Mouse (Mus musculus): ENCODE data around the gene Col1a2. TPM values are rescaled to one million over a fixed set of nuclear protein-coding genes. Genes with fewer than 3 reads are reported as not detected.

The Col1a2 gene
- polyA plus RNA-seq, 1 experiment from 2014 or later, result 85.5 TPM

- Histone ChIP-seq H3K27ac (no peak overlapping the region), H3K36me3 (no peaks in the 10 kb centered on the region), H3K27me3 (replicated peaks) (no peaks in the 10 kb centered on the region), H3K9ac (no peak overlapping the region), H3K4me3 (no peak overlapping the region), H3K4me2 (no peak overlapping the region), H3K4me1 (no peaks in the 10 kb centered on the region), H3K9me3 (replicated peaks) (no peaks in the 10 kb centered on the region)
- 60% methylated on average over 4 of the region's 4 CpGs for WGBS (ENCODE audit: insufficient replicate concordance)
- ATAC-seq, result no peak
Measured at GRCm38 (mm10) chr6:4530986-4531385, 26.4 kb downstream of the Col1a2 start.

GRCm38 (mm10) chr6:4532898-4533297 is 28.3 kb downstream of the Col1a2 start:
- Histone ChIP-seq H3K27me3 (replicated peaks) (no peaks in the 10 kb centered on the region), H3K9me3 (replicated peaks) (no peaks in the 10 kb centered on the region), H3K4me2 (no peak overlapping the region), H3K9ac (no peak overlapping the region), H3K27ac (no peak overlapping the region), H3K36me3 (no peaks in the 10 kb centered on the region), H3K4me3 (no peak overlapping the region), H3K4me1 (no peaks in the 10 kb centered on the region)
- ATAC-seq, result no peak
- 65% methylated on average over 1 of the region's 1 CpGs for WGBS (ENCODE audit: insufficient replicate concordance)

- WGBS (ENCODE audit: insufficient replicate concordance), result 68% methylated on average over 8 of the region's 8 CpGs
- H3K36me3 ChIP-seq, result no peaks in the 10 kb centered on the region
- no peak overlapping the region for H3K4me2 ChIP-seq
- H3K9me3 ChIP-seq (replicated peaks), result no peaks in the 10 kb centered on the region
- ATAC-seq, result no peak
- H3K9ac ChIP-seq, result no peak overlapping the region
- H3K27ac ChIP-seq, result no peak overlapping the region
- H3K27me3 ChIP-seq (replicated peaks), result no peaks in the 10 kb centered on the region
- no peak overlapping the region for H3K4me3 ChIP-seq
- no peaks in the 10 kb centered on the region for H3K4me1 ChIP-seq
Measured at GRCm38 (mm10) chr6:4534462-4535079, 30.0 kb downstream of the Col1a2 start.

- H3K4me3 ChIP-seq, result no peak overlapping the region
- no peaks in the 10 kb centered on the region for H3K4me1 ChIP-seq
- ATAC-seq, result no peak
- no peaks in the 10 kb centered on the region for H3K36me3 ChIP-seq
- H3K27me3 ChIP-seq (replicated peaks), result no peaks in the 10 kb centered on the region
- H3K9ac ChIP-seq, result no peak overlapping the region
- WGBS (ENCODE audit: insufficient replicate concordance), result 68% methylated on average over 7 of the region's 7 CpGs
- H3K27ac ChIP-seq, result no peak overlapping the region
- no peak overlapping the region for H3K4me2 ChIP-seq
- H3K9me3 ChIP-seq (replicated peaks), result no peaks in the 10 kb centered on the region
Measured at GRCm38 (mm10) chr6:4541926-4542715, 37.5 kb downstream of the Col1a2 start.

GRCm38 (mm10) chr6:4544554-4544953 is 39.9 kb downstream of the Col1a2 start:
- peak; percentile 51; the same call in 1 of the 2 replicates for ATAC-seq
- Histone ChIP-seq H3K4me1 (0 out of 2 replicates have a peak, but pooled peaks cover under 1% of the 10 kb centered on the region), H3K9me3 (replicated peaks) (no peaks in the 10 kb centered on the region), H3K4me3 (no peak overlapping the region), H3K4me2 (no peak overlapping the region), H3K36me3 (no peaks in the 10 kb centered on the region), H3K27me3 (replicated peaks) (no peaks in the 10 kb centered on the region), H3K27ac (no peak overlapping the region), H3K9ac (no peak overlapping the region)
- 38% methylated on average over 6 of the region's 6 CpGs for WGBS (ENCODE audit: insufficient replicate concordance)

- ATAC-seq, result no peak
- Histone ChIP-seq H3K4me3 (no peak overlapping the region), H3K9ac (no peak overlapping the region), H3K36me3 (no peaks in the 10 kb centered on the region), H3K27me3 (replicated peaks) (no peaks in the 10 kb centered on the region), H3K4me1 (0 out of 2 replicates have a peak, but pooled peaks cover 6% of the 10 kb centered on the region), H3K27ac (no peak overlapping the region), H3K4me2 (peak overlapping the region; percentile 40), H3K9me3 (replicated peaks) (no peaks in the 10 kb centered on the region)
- WGBS (ENCODE audit: insufficient replicate concordance), result 15% methylated on average over 8 of the region's 8 CpGs
Measured at GRCm38 (mm10) chr6:4545727-4546126, 41.1 kb downstream of the Col1a2 start.

- ATAC-seq, result no peak
- WGBS (ENCODE audit: insufficient replicate concordance), result 55% methylated on average over 4 of the region's 4 CpGs
- no peak overlapping the region for H3K4me2 ChIP-seq
- no peak overlapping the region for H3K4me3 ChIP-seq
- H3K27ac ChIP-seq, result no peak overlapping the region
- H3K4me1 ChIP-seq, result 0 out of 2 replicates have a peak, but pooled peaks cover 6% of the 10 kb centered on the region
- H3K9ac ChIP-seq, result no peak overlapping the region
- H3K9me3 ChIP-seq (replicated peaks), result no peaks in the 10 kb centered on the region
- no peaks in the 10 kb centered on the region for H3K27me3 ChIP-seq (replicated peaks)
- H3K36me3 ChIP-seq, result no peaks in the 10 kb centered on the region
Measured at GRCm38 (mm10) chr6:4548894-4549293, 44.3 kb downstream of the Col1a2 start.

GRCm38 (mm10) chr6:4549846-4550548 is 45.4 kb downstream of the Col1a2 start:
- 49% methylated on average over 11 of the region's 11 CpGs for WGBS (ENCODE audit: insufficient replicate concordance)
- Histone ChIP-seq H3K9ac (no peak overlapping the region), H3K4me1 (0 out of 2 replicates have a peak, but pooled peaks cover 6% of the 10 kb centered on the region), H3K36me3 (no peaks in the 10 kb centered on the region), H3K9me3 (replicated peaks) (no peaks in the 10 kb centered on the region), H3K4me2 (no peak overlapping the region), H3K27ac (no peak overlapping the region), H3K27me3 (replicated peaks) (no peaks in the 10 kb centered on the region), H3K4me3 (no peak overlapping the region)
- no peak for ATAC-seq

GRCm38 (mm10) chr6:4550549-4550915 is 45.9 kb downstream of the Col1a2 start:
- WGBS (ENCODE audit: insufficient replicate concordance), result 56% methylated on average over 1 of the region's 1 CpGs
- no peak overlapping the region for H3K9ac ChIP-seq

GRCm38 (mm10) chr6:4555366-4555765 is 50.8 kb downstream of the Col1a2 start:
- Histone ChIP-seq H3K27me3 (replicated peaks) (no peaks in the 10 kb centered on the region), H3K4me1 (no peaks in the 10 kb centered on the region), H3K4me2 (no peak overlapping the region), H3K9ac (no peak overlapping the region), H3K4me3 (no peak overlapping the region), H3K9me3 (replicated peaks) (no peaks in the 10 kb centered on the region), H3K36me3 (no peaks in the 10 kb centered on the region), H3K27ac (no peak overlapping the region)
- ATAC-seq, result no peak
- WGBS (ENCODE audit: insufficient replicate concordance), result 71% methylated on average over 6 of the region's 6 CpGs

More at GRCm38 (mm10) chr6:4550549-4550915, 45.9 kb downstream of the Col1a2 start:
- Histone ChIP-seq H3K4me1 (0 out of 2 replicates have a peak, but pooled peaks cover 6% of the 10 kb centered on the region), H3K9me3 (replicated peaks) (no peaks in the 10 kb centered on the region), H3K36me3 (no peaks in the 10 kb centered on the region), H3K27me3 (replicated peaks) (no peaks in the 10 kb centered on the region), H3K27ac (no peak overlapping the region), H3K4me2 (no peak overlapping the region), H3K4me3 (no peak overlapping the region)
- no peak for ATAC-seq

- Histone ChIP-seq H3K4me2 (no peak overlapping the region), H3K27me3 (replicated peaks) (no peaks in the 10 kb centered on the region), H3K27ac (no peak overlapping the region), H3K36me3 (no peaks in the 10 kb centered on the region), H3K9ac (no peak overlapping the region), H3K9me3 (replicated peaks) (no peaks in the 10 kb centered on the region), H3K4me3 (no peak overlapping the region), H3K4me1 (no peaks in the 10 kb centered on the region)
- ATAC-seq, result no peak
- WGBS (ENCODE audit: insufficient replicate concordance), result 64% methylated on average over 8 of the region's 8 CpGs
Measured at GRCm38 (mm10) chr6:4557086-4557485, 52.5 kb downstream of the Col1a2 start.

- no peaks in the 10 kb centered on the region for H3K9me3 ChIP-seq (replicated peaks)
- WGBS (ENCODE audit: insufficient replicate concordance), result 11% methylated on average over 7 of the region's 7 CpGs
- no peak for ATAC-seq
- no peak overlapping the region for H3K4me3 ChIP-seq
- H3K27ac ChIP-seq, result no peak overlapping the region
- no peaks in the 10 kb centered on the region for H3K4me1 ChIP-seq
- H3K36me3 ChIP-seq, result no peaks in the 10 kb centered on the region
- H3K9ac ChIP-seq, result no peak overlapping the region
- H3K4me2 ChIP-seq, result 0 out of 2 replicates have a peak overlapping the region, but pooled peaks have one; percentile 19
- H3K27me3 ChIP-seq (replicated peaks), result no peaks in the 10 kb centered on the region
Measured at GRCm38 (mm10) chr6:4557678-4558077, 53.1 kb downstream of the Col1a2 start.
